Mouse (Mus musculus) E14TG2a.4 (cell line): Measurements from ENCODE around the gene Cdsn.

Experiments used
- CTCF ChIP-seq: conservative IDR thresholded peaks from 2 replicates; pipeline ENCODE4 v1.5.1; 2014; ENCODE audit warnings: low read length
- NANOG ChIP-seq: IDR thresholded peaks from 2 replicates; pipeline ENCODE4 v1.6.1; 2014; ENCODE audit warnings: borderline replicate concordance, low read length, mixed read lengths

- peak; percentile 54 for TF ChIP-seq CTCF
- TF ChIP-seq NANOG: no peak
Measured at GRCm38 (mm10) chr17:35547465-35547864, 4.5 kb upstream of the Cdsn start.
